Mouse (Mus musculus) frontal cortex, adult 2 months (tissue): ENCODE results near the gene Syt6. TPM values are rescaled to one million over a fixed set of nuclear protein-coding genes. Genes with fewer than 3 reads are reported as not detected.
"Not testable (repeated sequence)": the region's sequence is repeated elsewhere in the genome, so short reads cannot be mapped to it uniquely, and the experiment has no call there.

Source experiments
- DNase-seq, 2 experiments: peaks; one replicate each; pipeline ENCODE4 v3.0.0; 2022; ENCODE audit warnings: low spot score in 1 of 2; ENCODE audit errors: extremely low spot score in 1 of 2
- polyA plus RNA-seq: library from polyadenylated mRNA; depleted of rRNA; stranded (reverse); fragments of >200 nt; gene quantifications from 2 replicates; pipeline ENCODE4 v1.2.3, GENCODE M21; 2012; rRNA removed

The Syt6 gene
- polyA plus RNA-seq, 1 experiment = 61.9 TPM

- DNase-seq = no peak
Observed at GRCm38 (mm10) chr3:103641301-103641700, 66.3 kb downstream of the Syt6 start.

DNA sequence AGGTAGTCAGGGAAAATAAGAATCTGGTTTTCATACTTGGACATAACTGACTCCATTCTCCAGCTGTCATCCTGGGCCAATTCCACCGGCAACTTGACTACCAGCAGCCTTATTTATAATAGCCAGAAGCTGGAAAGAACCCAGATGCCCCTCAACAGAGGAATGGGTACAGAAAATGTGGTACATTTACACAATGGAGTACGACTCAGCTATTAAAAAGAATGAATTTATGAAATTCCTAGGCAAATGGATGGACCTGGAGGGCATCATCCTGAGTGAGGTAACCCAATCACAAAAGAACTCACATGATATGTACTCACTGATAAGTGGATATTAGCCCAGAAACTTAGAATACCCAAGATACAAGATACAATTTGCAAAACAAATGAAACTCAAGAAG, 70.9 kb downstream of the Syt6 start, which contains the start of gene Atg4a-ps:
Gene Atg4a-ps, minus strand, starts transcription at position 101 of the 400 bp plus-strand sequence.
- not testable (repeated sequence) for DNase-seq

DNA sequence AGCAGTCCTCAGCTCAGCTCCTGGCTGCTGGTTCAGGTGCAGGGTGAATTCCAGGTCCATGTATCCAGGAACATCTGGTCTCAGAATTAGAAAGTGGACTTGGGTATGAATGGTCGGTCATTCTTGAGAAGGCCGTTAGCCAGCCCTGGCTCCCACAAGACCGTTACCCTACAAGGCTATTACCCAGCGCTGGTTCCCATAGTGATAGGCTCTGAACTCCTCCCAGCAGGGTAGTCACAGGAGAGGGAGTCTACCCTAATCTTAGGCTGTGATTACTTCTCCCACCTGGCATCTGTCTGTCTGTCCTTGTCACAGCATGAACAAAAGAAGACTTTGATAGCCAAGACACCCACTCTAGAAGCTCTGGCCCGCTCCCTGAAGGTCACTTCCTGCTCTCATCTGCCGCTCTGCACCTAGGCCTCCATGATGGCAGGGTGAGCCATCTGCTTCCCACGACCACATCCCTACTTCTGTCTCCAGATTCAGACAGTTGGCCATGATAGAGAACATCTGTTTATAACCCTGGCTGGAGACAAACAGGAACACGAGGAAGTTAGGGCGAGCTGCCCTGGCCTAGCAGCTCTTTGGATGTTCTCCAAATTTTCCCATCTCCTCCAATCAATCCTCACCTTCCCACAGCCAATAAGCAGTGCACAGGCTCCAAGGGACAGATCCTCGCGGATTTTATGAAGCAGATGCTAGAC, 72.3 kb downstream of the Syt6 start:
- no peak for DNase-seq

DNA sequence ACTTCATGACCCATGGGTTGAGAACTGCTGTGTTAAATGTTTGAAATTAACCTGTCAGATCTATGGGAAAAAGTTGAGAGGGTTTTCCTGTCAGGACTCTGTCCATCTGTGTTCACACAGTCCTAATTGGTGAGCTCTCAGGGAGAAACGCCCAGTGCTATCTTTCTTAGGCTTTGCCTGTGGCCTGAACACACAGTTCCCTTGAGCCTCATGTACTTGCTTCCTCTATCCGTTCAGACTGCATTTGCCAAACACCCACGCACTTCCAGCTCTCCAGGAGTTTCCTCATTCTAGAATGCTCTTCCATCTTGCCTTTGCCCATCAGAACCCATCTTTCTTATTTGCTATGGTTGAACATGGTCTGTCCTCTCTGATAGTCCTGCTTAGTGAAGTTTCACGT, 73.5 kb downstream of the Syt6 start:
- DNase-seq = no peak

DNA sequence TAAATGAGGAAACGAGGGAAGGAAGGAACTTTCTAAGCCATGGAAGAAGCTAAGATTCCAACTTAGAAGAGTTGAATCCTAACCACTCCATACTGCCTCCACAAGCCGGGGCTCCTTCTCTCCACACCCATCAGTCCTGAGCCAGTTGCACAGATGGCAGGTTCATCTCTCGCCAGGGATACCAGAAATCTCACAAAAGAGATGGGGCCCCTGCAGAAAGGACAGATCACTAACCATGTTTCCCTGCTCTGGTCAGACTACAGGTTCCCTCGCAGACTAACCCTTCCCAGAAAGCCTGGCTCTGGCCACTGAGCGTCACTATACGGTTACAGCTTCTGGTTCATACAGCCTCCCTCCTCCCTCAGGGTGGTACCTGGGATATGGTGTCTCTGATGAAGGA, 74.7 kb downstream of the Syt6 start:
- DNase-seq = no peak

GRCm38 (mm10) chr3:103650406-103650805, 75.4 kb downstream of the Syt6 start:
- DNase-seq = no peak

GRCm38 (mm10) chr3:103660012-103660411, 85.0 kb downstream of the Syt6 start:
- DNase-seq = peak in 1 of 2 experiments; percentile 61

DNA sequence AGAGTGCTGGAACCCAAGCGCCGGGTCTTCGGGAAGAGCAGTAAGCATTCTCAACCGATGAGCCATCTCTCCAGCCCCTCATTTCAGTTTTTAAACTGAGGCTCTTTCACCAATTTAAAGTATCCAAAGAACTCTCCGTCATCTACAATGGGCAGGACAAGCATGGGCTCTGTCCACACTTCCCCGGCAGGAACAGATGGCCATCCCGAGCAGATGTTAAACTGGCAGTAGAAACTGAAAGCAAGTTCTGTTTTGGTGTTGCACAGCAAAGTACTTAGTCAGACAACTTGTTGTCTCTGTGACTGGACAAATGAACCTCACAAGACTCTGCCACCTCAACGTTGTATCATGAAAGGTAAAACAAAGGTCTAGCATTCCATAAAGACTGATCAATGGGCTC, 86.7 kb downstream of the Syt6 start:
- no peak for DNase-seq

DNA sequence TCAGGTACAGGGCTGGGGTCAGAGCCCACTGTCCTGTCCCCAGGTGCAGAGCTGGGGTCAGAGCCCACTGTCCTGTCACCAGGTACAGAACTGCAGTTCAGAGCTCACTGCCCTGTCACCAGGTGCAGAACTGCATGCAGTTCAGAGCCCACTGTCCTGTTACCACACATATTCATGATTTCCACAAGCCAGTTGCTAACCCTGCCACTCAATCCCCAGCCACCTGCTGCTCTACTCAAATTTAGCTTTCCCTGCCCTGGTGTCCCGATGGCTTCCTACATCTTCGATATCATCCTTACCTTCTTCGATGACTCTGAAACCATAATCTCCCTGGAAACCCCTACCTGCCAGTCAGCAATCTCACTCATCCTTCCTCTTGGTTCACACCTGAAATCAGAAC, 88.4 kb downstream of the Syt6 start:
- DNase-seq = no peak

DNA sequence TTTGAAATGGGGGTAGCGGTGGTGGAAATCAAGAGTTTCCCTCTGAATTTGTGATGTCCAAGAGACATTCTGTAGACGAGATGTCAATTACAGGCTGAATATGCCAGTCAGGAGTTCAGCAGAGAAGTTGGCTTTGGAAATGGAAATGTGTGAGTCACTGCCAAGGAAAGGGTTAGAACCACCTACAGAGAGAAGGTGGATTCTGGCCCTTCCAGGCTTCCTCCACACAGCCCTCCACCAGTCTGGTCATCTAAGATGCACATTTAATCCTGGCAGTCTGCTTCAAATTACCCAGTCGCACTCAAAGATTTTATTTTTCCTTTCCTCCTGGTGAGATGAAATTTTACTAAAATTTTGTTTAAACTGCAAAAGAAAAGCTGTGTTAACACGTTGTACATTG, 97.1 kb downstream of the Syt6 start:
- peak in 1 of 2 experiments; percentile 23 for DNase-seq

DNA sequence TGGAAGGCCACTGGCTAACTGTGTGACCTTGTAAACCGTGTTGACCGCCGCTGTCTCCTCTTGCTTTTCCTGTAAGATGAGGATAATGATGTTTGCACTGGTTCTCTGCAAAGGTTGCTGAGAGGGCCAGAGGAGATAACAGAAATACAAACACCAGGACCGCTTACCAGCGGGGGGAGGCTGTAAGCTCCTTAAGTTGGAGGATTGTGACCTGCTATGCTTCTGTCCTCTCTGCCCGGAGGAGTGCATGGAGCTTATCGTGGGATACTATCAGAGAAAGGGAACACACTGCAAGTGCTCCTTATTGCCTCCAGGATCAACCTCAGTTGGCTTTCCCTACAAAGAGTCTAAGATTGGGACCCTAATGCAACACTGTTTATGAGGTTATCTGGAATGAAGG, 97.7 kb downstream of the Syt6 start:
- DNase-seq = no peak

GRCm38 (mm10) chr3:103678811-103679210, 103.8 kb downstream of the Syt6 start:
- no peak for DNase-seq

GRCm38 (mm10) chr3:103682473-103682872, 107.4 kb downstream of the Syt6 start:
- peak; percentile 26 to 51 for DNase-seq

GRCm38 (mm10) chr3:103683234-103683965, 108.4 kb downstream of the Syt6 start:
- DNase-seq = peak; percentile 60 to 80

DNA sequence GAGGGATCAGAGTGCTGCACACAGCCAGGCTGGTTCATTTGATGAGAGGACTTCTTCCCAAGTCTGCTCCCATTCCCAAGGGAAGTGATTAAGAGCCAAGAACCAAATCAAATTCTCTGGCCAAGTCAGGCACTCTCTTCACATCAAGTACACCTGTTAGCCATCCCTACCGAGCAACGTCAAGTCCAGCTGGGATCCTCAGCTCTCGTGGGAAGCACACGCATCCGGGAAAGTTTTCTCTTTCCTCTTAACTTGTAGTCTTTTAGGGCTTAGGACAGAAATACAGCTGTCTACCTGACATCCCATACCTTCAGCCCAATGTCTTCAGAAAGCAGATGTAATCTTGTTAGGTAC, 108.9 kb downstream of the Syt6 start:
- DNase-seq = no peak

- no peak for DNase-seq
Observed at GRCm38 (mm10) chr3:103689043-103689442, 114.0 kb downstream of the Syt6 start.

DNA sequence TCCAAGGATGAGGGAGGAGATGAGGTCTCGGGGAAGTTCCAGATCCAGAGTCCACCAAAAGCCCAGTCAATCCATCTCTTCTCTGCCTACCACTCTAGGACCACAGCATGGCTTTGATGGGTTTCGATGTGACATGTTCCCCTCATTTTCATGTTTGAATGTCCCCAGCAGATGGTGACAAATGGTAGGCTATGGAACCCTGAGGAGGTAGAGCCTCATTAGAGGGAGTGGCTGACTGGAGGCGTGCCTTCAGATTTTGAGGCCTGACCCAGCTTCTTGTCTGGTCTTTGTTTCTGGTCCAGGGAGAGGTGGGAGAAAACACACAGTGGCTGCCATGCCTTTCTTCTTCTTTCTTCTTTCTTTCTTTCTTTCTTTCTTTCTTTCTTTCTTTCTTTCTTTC, 115.5 kb downstream of the Syt6 start:
- no peak for DNase-seq

Other genes starting within 250 kb of the Syt6 start
- gene Atg4a-ps, start 70.8 kb downstream of the Syt6 start, polyA plus RNA-seq = 0.06 and 0.12 TPM in 2 replicates
- gene Olfml3, start 162.8 kb downstream of the Syt6 start, polyA plus RNA-seq = 11.0 and 14.8 TPM in 2 replicates
- not detected in 2 replicates for gene Gm10964, start 164.1 kb downstream of the Syt6 start, polyA plus RNA-seq
- gene Hipk1, start 216.3 kb downstream of the Syt6 start, polyA plus RNA-seq = 43.6 and 48.6 TPM in 2 replicates
- gene Dclre1b, start 234.2 kb downstream of the Syt6 start, polyA plus RNA-seq = 5.0 and 6.3 TPM in 2 replicates
- gene Ap4b1, start 234.3 kb downstream of the Syt6 start, polyA plus RNA-seq = 14.7 and 15.7 TPM in 2 replicates
- 0.20 TPM in 1 of 2 replicates, not detected in the other for gene Gm43064, start 234.3 kb downstream of the Syt6 start, polyA plus RNA-seq